Mouse (Mus musculus) liver, embryonic 14.5 days (tissue): ENCODE results near the gene Phlda1. TPM values are rescaled to one million over a fixed set of nuclear protein-coding genes. Genes with fewer than 3 reads are reported as not detected.
A peak's percentile ranks its signal among the peaks of the same experiment; 100 is the strongest.

ENCODE experiments used
- ATAC-seq: fragments of 200-750 bp; cut with Nextera tagmentation; 2 replicates; pipeline ENCODE4 v1.8.0; 2017; ENCODE audit warnings: moderate number of reproducible peaks, mild to moderate bottlenecking, moderate library complexity; ENCODE audit not compliant: insufficient read depth
- DNase-seq, 3 experiments: peaks; one replicate each; pipeline ENCODE4 v3.0.0-alpha.2; 2012 to 2013; ENCODE audit warnings: low read depth in 3 of 3, low spot score in 3 of 3
- H3K27ac ChIP-seq: fragments of 300-500 bp; sonication (generic); 2 replicates; pipeline ENCODE4 v1.5.1; 2014; ENCODE audit warnings: moderate library complexity, mild to moderate bottlenecking, control low read depth, inconsistent platforms
- H3K27me3 ChIP-seq: fragments of 300-500 bp; sonication (generic); 2 replicates; pipeline ENCODE4 v1.6.1; 2014; ENCODE audit warnings: mild to moderate bottlenecking, low read length, moderate library complexity; ENCODE audit not compliant: control insufficient read depth, insufficient read depth
- H3K36me3 ChIP-seq: fragments of 300-500 bp; sonication (generic); replicated peaks from 2 replicates; pipeline ENCODE4 v1.6.1; 2014; ENCODE audit warnings: low read depth; ENCODE audit not compliant: control insufficient read depth, insufficient read depth
- H3K4me1 ChIP-seq, 2 experiments: fragments of 200-500 bp in 1 of 2; fragments of 300-500 bp in 1 of 2; sonication (generic) in 1 of 2; replicated peaks; 2 replicates each; pipeline ENCODE4 v1.6.1; 2012 to 2014; ENCODE audit warnings: antibody characterized with exemption in 1 of 2, inconsistent platforms in 1 of 2, low read length in 1 of 2; ENCODE audit not compliant: control insufficient read depth in 2 of 2, insufficient read depth in 2 of 2
- H3K4me2 ChIP-seq: fragments of 300-500 bp; sonication (generic); 2 replicates; pipeline ENCODE4 v1.6.1; 2014; ENCODE audit warnings: low read depth, mild to moderate bottlenecking, control low read depth, moderate library complexity
- H3K4me3 ChIP-seq, 2 experiments: fragments of 200-500 bp in 1 of 2; fragments of 300-500 bp in 1 of 2; sonication (generic) in 1 of 2; 2 replicates each; pipeline ENCODE4 v1.5.1; 2012 to 2014; ENCODE audit warnings: low read depth in 2 of 2, low read length in 2 of 2, mild to moderate bottlenecking in 2 of 2, control low read depth in 1 of 2, inconsistent platforms in 1 of 2, moderate library complexity in 1 of 2; ENCODE audit not compliant: insufficient read depth in 1 of 2
- H3K9ac ChIP-seq: fragments of 300-500 bp; sonication (generic); replicated peaks from 2 replicates; pipeline ENCODE4 v1.6.1; 2014; ENCODE audit warnings: mild to moderate bottlenecking, control low read depth, moderate library complexity
- H3K9me3 ChIP-seq: fragments of 300-500 bp; sonication (generic); 2 replicates; pipeline ENCODE4 v1.6.1; 2016; ENCODE audit warnings: low read length, mixed read lengths; ENCODE audit not compliant: control insufficient read depth
- CTCF ChIP-seq: IDR thresholded peaks from 2 replicates; pipeline ENCODE4 v1.5.1; 2016; ENCODE audit warnings: antibody characterized with exemption, low read depth, control low read depth
- EP300 ChIP-seq: IDR thresholded peaks from 2 replicates; pipeline ENCODE4 v1.6.1; 2016; ENCODE audit warnings: antibody characterized with exemption, low read depth
- WGBS: fragments of 180-500 bp; shearing (Covaris S2); extraction: QIAGEN DNeasy Blood & Tissue Kit; methylation state at CpG from one replicate; pipeline ENCODE4 v1.1.7; 2014; ENCODE audit not compliant: insufficient replicate concordance; 5-methylcytosine and 5-hydroxymethylcytosine counted together
- polyA plus RNA-seq, 2 experiments: library from polyadenylated mRNA; depleted of rRNA in 1 of 2; stranded (reverse) in 1 of 2; unstranded in 1 of 2; fragments of >200 nt; fragmentation: Nextera tagmentation in 1 of 2; extraction: Ambion mirVana in 1 of 2; gene quantifications; 2 replicates each; pipeline versions ENCODE4 v1.2.1 to v1.2.3; 2012 to 2014

Gene Phlda1
- polyA plus RNA-seq, 2 experiments, result 2.1 to 2.8 TPM

DNA sequence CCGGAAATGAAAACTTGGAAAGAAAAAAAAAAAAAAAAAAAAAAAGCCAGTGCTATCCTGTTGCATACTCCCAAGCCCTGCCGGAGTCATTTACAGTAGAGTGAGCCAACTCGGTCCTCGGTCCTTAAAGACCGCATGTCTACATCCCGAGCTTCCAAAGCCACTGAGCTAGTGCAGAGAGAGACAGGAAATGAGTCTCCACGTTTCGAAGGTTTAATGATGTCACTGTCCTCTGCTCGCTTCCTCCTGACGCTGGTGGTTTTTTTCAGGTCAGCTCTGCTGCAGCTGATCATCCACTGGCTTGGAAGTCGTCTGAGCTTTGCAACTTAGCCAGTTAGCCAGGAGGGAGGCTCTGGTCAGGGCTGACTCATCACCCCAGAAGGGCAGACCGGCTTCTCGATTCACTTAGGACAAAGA lies 10.1 kb downstream of the Phlda1 start:
- peaks cover 0 to 17% of the 10 kb centered on the region in 2 experiments; a peak in 2 of 4 replicates for H3K4me1 ChIP-seq
- no peaks in the 10 kb centered on the region for H3K36me3 ChIP-seq
- 12% methylated on average over 13 of the region's 13 CpGs for WGBS
- no peak overlapping the region; the same call in 1 of the 2 replicates for H3K4me2 ChIP-seq
- H3K27ac ChIP-seq, result no peak overlapping the region
- H3K9ac ChIP-seq, result no peak overlapping the region
- no peak overlapping the region for H3K4me3 ChIP-seq
- H3K27me3 ChIP-seq, result peaks cover 1% of the 10 kb centered on the region; the same call in 1 of the 2 replicates
- DNase-seq (no peak), ATAC-seq (peak; percentile 36; the same call in 1 of the 2 replicates)
- no peaks in the 10 kb centered on the region for H3K9me3 ChIP-seq
- TF ChIP-seq CTCF, result no peak
- no peak for TF ChIP-seq EP300

DNA sequence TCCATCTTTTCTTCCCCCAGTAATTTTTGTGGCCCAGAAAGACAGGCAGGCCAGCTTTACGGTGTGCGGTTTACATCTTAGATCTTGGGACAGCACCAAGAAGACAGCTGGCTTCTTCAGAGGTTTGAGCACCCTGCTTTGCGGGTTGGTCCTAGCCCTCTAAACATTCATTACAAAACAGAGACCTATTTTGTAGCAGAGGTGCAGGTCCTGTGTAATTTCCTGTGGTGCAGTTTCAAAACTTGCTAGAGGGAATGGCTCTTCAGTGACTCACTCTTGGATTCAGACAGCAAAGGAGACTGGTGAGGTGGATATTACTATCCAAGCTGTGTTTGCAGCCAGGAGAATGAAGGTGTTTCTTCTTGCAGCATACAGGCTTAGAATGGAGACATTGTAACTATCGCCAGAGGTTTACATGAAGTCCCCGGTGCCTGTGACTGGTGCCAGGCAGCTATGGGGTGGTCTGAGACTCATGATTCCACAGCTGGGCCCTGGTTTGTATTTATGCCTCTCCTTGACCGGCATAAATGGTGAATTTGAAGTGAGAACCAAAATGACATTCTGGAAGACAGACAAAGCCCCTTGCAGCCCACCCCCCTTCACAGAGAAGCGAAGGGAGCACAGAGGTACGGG lies 10.8 kb downstream of the Phlda1 start:
- ATAC-seq, result no peak
- WGBS, result 68% methylated on average over 8 of the region's 8 CpGs
- no peak for TF ChIP-seq EP300
- TF ChIP-seq CTCF, result no peak
- no peak overlapping the region for H3K9ac ChIP-seq
- no peaks in the 10 kb centered on the region for H3K27me3 ChIP-seq
- no peak overlapping the region for H3K27ac ChIP-seq
- no peaks in the 10 kb centered on the region for H3K9me3 ChIP-seq
- DNase-seq, result no peak
- H3K4me1 ChIP-seq, result peaks cover 0 to 17% of the 10 kb centered on the region in 2 experiments; a peak in 2 of 4 replicates
- H3K4me2 ChIP-seq, result no peak overlapping the region
- H3K36me3 ChIP-seq, result no peaks in the 10 kb centered on the region
- no peak overlapping the region for H3K4me3 ChIP-seq

DNA sequence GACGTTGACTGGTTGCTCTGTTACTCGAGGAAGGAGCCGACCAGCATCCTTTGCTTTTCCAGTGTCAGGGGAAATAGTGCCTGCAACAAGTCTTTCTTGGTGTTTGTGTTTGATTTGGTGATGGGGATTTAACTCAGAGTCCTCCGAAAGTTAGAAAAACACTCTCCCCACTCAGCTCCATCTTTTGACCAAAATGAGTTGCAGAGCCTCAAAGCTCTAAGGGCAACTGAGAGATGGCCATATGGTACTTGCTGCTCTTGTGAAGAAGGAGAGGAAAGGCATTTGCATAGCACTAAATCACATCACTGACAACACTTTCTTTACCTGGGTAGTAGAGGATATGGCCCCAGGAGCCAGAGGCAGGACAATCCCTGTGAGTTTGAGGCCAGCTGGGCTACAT lies 12.3 kb downstream of the Phlda1 start:
- H3K27ac ChIP-seq, result no peak overlapping the region
- H3K36me3 ChIP-seq, result no peaks in the 10 kb centered on the region
- TF ChIP-seq EP300 (no peak), CTCF (no peak)
- no peak overlapping the region for H3K4me2 ChIP-seq
- ATAC-seq (no peak), DNase-seq (no peak)
- H3K27me3 ChIP-seq, result no peaks in the 10 kb centered on the region
- peaks cover 0 to 17% of the 10 kb centered on the region in 2 experiments; a peak in 2 of 4 replicates for H3K4me1 ChIP-seq
- no peaks in the 10 kb centered on the region for H3K9me3 ChIP-seq
- H3K4me3 ChIP-seq, result no peak overlapping the region
- H3K9ac ChIP-seq, result no peak overlapping the region
- 65% methylated on average over 4 of the region's 4 CpGs for WGBS

DNA sequence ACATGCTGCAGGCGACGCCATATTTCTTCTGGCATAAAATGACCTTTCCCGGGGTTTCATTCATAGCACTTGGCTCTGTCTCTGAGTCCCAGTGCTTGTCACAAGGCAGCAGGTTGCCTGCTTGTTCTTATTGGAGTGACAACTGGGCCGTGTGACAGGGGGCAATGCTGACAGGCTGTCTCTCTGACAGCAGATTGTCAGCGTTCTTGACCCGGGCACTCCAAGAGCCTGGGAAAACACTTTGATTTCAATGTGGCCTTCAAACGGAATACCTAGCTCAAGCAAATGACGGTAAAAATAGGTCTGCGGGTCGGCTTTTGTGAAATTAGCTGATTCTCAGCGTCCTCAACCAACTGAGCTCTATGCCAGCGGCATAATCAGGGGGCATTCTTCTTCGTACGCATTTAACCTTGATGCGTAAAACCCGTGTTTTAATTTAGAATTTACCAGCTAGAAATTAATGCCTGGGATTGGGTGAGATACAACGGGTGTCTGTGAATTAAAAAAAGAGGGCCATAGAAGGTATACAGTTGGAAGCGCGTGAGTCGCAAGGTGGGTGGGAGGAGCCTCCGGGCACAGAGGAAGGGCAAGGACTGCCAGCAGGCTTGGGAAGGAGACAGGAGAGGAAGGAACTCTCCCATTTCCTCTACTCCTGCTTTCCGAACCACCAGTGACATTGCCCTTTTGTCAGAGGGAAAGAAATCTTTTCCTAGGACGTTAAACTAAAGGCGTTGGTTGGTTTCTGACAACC lies 13.7 kb downstream of the Phlda1 start:
- Histone ChIP-seq H3K27me3 (no peaks in the 10 kb centered on the region), H3K9ac (no peak overlapping the region), H3K4me1 (peaks cover 0 to 17% of the 10 kb centered on the region in 2 experiments; a peak in 2 of 4 replicates), H3K4me2 (peak overlapping the region; percentile 14), H3K36me3 (no peaks in the 10 kb centered on the region), H3K27ac (no peak overlapping the region), H3K4me3 (no peak overlapping the region), H3K9me3 (no peaks in the 10 kb centered on the region)
- no peak for ATAC-seq
- DNase-seq, result no peak
- TF ChIP-seq CTCF (no peak), EP300 (no peak)
- WGBS, result 45% methylated on average over 24 of the region's 24 CpGs

- no peaks in the 10 kb centered on the region for H3K36me3 ChIP-seq
- DNase-seq (no peak), ATAC-seq (no peak)
- no peaks in the 10 kb centered on the region for H3K27me3 ChIP-seq
- H3K27ac ChIP-seq, result no peak overlapping the region
- no peaks in the 10 kb centered on the region for H3K9me3 ChIP-seq
- H3K4me3 ChIP-seq, result no peak overlapping the region
- H3K4me1 ChIP-seq, result peaks cover 0 to 12% of the 10 kb centered on the region in 2 experiments; a peak in 2 of 4 replicates
- WGBS, result 74% methylated on average over 3 of the region's 3 CpGs
- no peak overlapping the region for H3K4me2 ChIP-seq
- TF ChIP-seq CTCF, result no peak
- no peak overlapping the region for H3K9ac ChIP-seq
These were observed 14.5 kb downstream of the Phlda1 start for GRCm38 (mm10) chr10:111520621-111521020.
